Mouse (Mus musculus) heart, embryonic 15.5 days (tissue): ENCODE measurements at regions not wholly inside any gene's neighbourhood (a gene's known extent, or its start where the extent isn't known, plus 50 kb on each side); places are given as distances from the start of the nearest gene placed in this dataset.

ENCODE experiments used
- ATAC-seq: fragments of 200-750 bp; cut with Nextera tagmentation; replicated peaks from 2 replicates; pipeline ENCODE4 v1.8.0; 2017; ENCODE audit warnings: low read depth, moderate TSS enrichment; ENCODE audit not compliant: insufficient number of reproducible peaks, insufficient read depth, low FRiP score
- H3K27ac ChIP-seq: fragments of 300-500 bp; sonication (generic); 2 replicates; pipeline ENCODE4 v1.5.1; 2015; ENCODE audit warnings: mild to moderate bottlenecking, inconsistent platforms
- H3K27me3 ChIP-seq: fragments of 300-500 bp; sonication (generic); 2 replicates; pipeline ENCODE4 v1.6.1; 2015; ENCODE audit warnings: inconsistent platforms
- H3K36me3 ChIP-seq: fragments of 300-500 bp; sonication (generic); 2 replicates; pipeline ENCODE4 v1.6.1; 2015; ENCODE audit warnings: mild to moderate bottlenecking, inconsistent platforms
- H3K4me1 ChIP-seq: fragments of 300-500 bp; sonication (generic); replicated peaks from 2 replicates; pipeline ENCODE4 v1.6.1; 2015; ENCODE audit warnings: inconsistent platforms
- H3K4me2 ChIP-seq: fragments of 300-500 bp; sonication (generic); 2 replicates; pipeline ENCODE4 v1.6.1; 2015; ENCODE audit warnings: inconsistent platforms, mild to moderate bottlenecking, moderate library complexity
- H3K4me3 ChIP-seq: fragments of 300-500 bp; sonication (generic); 2 replicates; pipeline ENCODE4 v1.5.1; 2015; ENCODE audit warnings: mild to moderate bottlenecking, inconsistent platforms
- H3K9ac ChIP-seq: fragments of 300-500 bp; sonication (generic); 2 replicates; pipeline ENCODE4 v1.6.1; 2015; ENCODE audit warnings: mild to moderate bottlenecking, inconsistent platforms
- H3K9me3 ChIP-seq: fragments of 300-500 bp; sonication (generic); replicated peaks from 2 replicates; pipeline ENCODE4 v1.6.1; 2016; ENCODE audit warnings: inconsistent platforms
- WGBS: fragments of 180-500 bp; shearing (Covaris S2); methylation state at CpG from one replicate; pipeline ENCODE4 v1.1.7; 2015; ENCODE audit warnings: mixed read lengths; 5-methylcytosine and 5-hydroxymethylcytosine counted together

DNA sequence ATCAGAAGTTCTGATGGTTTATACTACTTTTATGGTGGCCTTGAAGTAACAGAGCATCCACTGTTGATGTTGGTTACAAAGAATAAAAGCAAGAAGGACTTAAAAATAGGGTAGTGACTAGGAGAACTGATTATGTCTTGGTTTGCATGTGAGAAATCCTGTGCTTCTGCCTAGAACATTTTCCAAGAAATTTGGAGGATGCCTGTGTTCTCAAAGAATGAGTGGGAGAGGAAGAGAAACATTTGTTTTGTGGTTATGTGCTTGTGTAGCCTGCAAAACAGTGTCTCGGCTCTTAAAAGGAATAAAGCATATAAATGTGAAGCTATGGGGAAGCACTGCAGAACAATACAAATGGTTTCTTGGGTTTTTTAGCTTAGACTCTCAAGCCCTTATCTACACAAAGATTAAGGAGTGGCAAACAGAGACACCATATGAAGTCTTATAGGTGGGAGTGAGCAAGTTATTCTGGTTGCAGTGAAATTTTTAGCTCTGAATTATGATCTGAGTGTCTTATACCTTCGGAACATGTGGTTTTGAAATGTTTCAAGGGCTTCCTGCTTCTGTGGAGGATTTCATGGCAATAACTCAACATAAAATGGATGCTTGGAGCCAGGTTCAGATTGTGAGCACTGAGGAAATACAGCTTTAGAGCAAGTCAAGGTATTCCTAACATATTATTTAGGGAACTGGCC is 372.1 kb upstream of the Man1a start:
- H3K9me3 ChIP-seq = no peaks in the 10 kb centered on the region
- 66% methylated on average over 2 of the region's 2 CpGs for WGBS

DNA sequence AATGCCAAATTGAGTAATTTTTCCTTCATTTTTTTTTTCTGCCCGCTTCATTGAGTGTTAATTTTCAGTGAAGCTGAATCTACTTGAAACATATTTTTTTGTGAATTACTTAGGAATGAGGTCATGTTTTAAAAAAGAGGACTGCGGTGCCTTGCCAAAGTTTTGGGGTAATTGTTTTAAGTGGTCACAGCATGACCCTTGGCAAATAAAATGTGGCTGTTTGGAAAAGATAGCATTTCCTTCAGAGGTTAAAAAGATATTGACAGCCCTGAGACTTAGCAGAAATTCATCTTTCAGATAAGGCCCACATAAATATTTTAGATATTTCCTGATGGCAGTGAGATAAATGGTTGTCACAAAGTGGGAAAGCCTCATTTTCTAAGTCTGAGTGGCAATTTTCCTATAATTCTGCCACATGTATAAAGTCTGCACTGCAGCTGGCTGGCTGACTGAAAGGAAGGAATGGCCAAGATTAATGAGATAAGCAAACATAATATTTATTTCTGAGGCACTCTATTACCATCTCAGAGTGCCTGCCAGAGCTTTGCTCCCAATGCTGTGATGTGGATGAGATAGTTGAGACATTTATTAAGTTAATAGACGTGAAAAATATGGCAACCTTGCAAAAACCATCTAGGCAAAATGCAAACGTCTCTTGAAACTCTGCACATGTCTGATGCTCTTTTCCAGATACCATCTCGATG is 327.0 kb upstream of the Man1a start:
- no peaks in the 10 kb centered on the region for H3K4me1 ChIP-seq
- H3K9me3 ChIP-seq = no peaks in the 10 kb centered on the region
- H3K27ac ChIP-seq = no peak overlapping the region
- H3K4me3 ChIP-seq = no peak overlapping the region
- WGBS = 46% methylated on average over 5 of the region's 5 CpGs
- H3K9ac ChIP-seq = no peak overlapping the region
- H3K36me3 ChIP-seq = no peaks in the 10 kb centered on the region
- no peak for ATAC-seq
- no peak overlapping the region for H3K4me2 ChIP-seq
- H3K27me3 ChIP-seq = no peaks in the 10 kb centered on the region

More for the DNA sequence above, 372.1 kb upstream of the Man1a start:
- no peaks in the 10 kb centered on the region for H3K27me3 ChIP-seq
- H3K4me2 ChIP-seq = no peak overlapping the region
- no peak for ATAC-seq
- no peaks in the 10 kb centered on the region for H3K36me3 ChIP-seq
- H3K9ac ChIP-seq = no peak overlapping the region
- no peak overlapping the region for H3K27ac ChIP-seq
- no peaks in the 10 kb centered on the region for H3K4me1 ChIP-seq
- no peak overlapping the region for H3K4me3 ChIP-seq

DNA sequence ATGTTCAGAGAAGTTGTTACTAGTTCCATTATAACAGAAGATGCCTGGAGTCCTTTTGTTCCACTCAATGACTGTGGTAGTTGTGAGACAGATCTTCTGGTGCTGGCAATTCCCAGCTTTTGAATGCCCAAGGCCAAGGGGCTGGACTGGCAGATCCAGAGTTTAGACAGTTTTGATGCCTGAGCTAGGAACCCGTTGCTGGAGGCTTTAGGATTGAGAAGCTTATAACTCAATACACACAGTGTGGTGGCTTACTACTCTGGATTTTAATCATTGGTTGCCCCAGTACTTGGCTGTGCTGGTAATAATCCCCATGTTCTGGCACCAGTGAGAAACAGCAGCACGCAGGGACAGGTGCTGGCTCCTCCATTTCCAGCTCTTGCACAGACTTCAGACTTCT is 307.3 kb upstream of the Man1a start:
- Histone ChIP-seq H3K9ac (no peak overlapping the region), H3K4me2 (no peak overlapping the region), H3K9me3 (no peaks in the 10 kb centered on the region), H3K27ac (no peak overlapping the region), H3K4me3 (no peak overlapping the region), H3K27me3 (no peaks in the 10 kb centered on the region), H3K4me1 (no peaks in the 10 kb centered on the region), H3K36me3 (no peaks in the 10 kb centered on the region)
- WGBS = 80% methylated on average over 2 of the region's 2 CpGs
- no peak for ATAC-seq

GRCm38 (mm10) chr10:54381530-54381929 is 305.1 kb upstream of the Man1a start:
- Histone ChIP-seq H3K9ac (no peak overlapping the region), H3K4me1 (no peaks in the 10 kb centered on the region), H3K36me3 (no peaks in the 10 kb centered on the region), H3K27me3 (no peaks in the 10 kb centered on the region), H3K9me3 (no peaks in the 10 kb centered on the region), H3K27ac (no peak overlapping the region), H3K4me3 (no peak overlapping the region), H3K4me2 (no peak overlapping the region)
- 71% methylated on average over 2 of the region's 2 CpGs for WGBS
- no peak for ATAC-seq

- 86% methylated on average over 3 of the region's 3 CpGs for WGBS
- ATAC-seq = no peak
Measured at GRCm38 (mm10) chr10:54369158-54369557, 292.7 kb upstream of the Man1a start.

GRCm38 (mm10) chr10:54365315-54365714 is 288.9 kb upstream of the Man1a start:
- Histone ChIP-seq H3K4me1 (peaks cover 11% of the 10 kb centered on the region; the same call in 1 of the 2 replicates), H3K4me2 (no peak overlapping the region), H3K27me3 (no peaks in the 10 kb centered on the region), H3K9me3 (no peaks in the 10 kb centered on the region), H3K36me3 (no peaks in the 10 kb centered on the region), H3K4me3 (no peak overlapping the region), H3K9ac (no peak overlapping the region), H3K27ac (peak overlapping the region; percentile 64)
- WGBS = 22% methylated on average over 4 of the region's 4 CpGs
- peak; percentile 79 for ATAC-seq

More at GRCm38 (mm10) chr10:54369158-54369557, 292.7 kb upstream of the Man1a start:
- H3K4me3 ChIP-seq = no peak overlapping the region
- H3K9ac ChIP-seq = no peak overlapping the region
- H3K27me3 ChIP-seq = no peaks in the 10 kb centered on the region
- H3K4me2 ChIP-seq = no peak overlapping the region
- peaks cover 11% of the 10 kb centered on the region; the same call in 1 of the 2 replicates for H3K4me1 ChIP-seq
- no peaks in the 10 kb centered on the region for H3K36me3 ChIP-seq
- H3K27ac ChIP-seq = no peak overlapping the region
- no peaks in the 10 kb centered on the region for H3K9me3 ChIP-seq

DNA sequence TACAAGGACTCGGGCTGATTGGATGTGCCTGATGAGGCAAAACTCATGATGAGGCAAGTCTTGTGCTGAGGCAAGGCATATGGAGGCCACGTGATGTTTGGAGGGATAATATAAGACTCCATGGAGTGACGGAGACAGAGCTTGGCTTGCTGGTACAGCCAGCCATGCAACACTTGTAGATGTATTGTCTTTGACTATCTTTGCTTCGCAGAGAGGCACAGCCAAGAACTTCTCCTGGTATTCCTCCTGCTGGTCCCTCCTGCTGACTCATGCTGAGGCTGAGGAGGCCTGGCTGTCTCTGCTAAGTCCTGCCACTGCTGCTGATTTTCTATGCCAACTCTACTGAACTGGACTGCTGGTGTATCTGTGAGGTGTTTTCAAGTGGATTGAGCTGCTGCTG is 260.8 kb upstream of the Man1a start:
- no peaks in the 10 kb centered on the region for H3K9me3 ChIP-seq
- H3K4me3 ChIP-seq = no peak overlapping the region
- no peaks in the 10 kb centered on the region for H3K27me3 ChIP-seq
- no peak overlapping the region for H3K9ac ChIP-seq
- no peak for ATAC-seq
- no peak overlapping the region for H3K4me2 ChIP-seq
- WGBS = 77% methylated on average over 4 of the region's 4 CpGs
- no peaks in the 10 kb centered on the region for H3K36me3 ChIP-seq
- no peak overlapping the region for H3K27ac ChIP-seq
- H3K4me1 ChIP-seq = no peaks in the 10 kb centered on the region
